Mouse (Mus musculus) spleen, adult 2 months (tissue): ENCODE measurements around the gene Als2cr12. TPM values are rescaled to one million over a fixed set of nuclear protein-coding genes. Genes with fewer than 3 reads are reported as not detected.
A peak's percentile ranks its signal among the peaks of the same experiment; 100 is the strongest.

ENCODE experiments used
- DNase-seq, 2 experiments: peaks; one replicate each; pipeline versions ENCODE4 v3.0.0 to v3.0.0-alpha.2; 2012 to 2021; ENCODE audit warnings: low spot score in 2 of 2, low read depth in 1 of 2
- H3K27ac ChIP-seq: fragments of 200-500 bp; 2 replicates; pipeline ENCODE4 v1.5.1; 2012; ENCODE audit warnings: low read length, inconsistent platforms; ENCODE audit not compliant: insufficient read depth
- H3K27me3 ChIP-seq: fragments of 200-500 bp; 2 replicates; pipeline ENCODE4 v1.6.1; 2012; ENCODE audit warnings: mild to moderate bottlenecking, moderate library complexity, low read length, inconsistent platforms; ENCODE audit not compliant: control insufficient read depth, insufficient read depth
- H3K36me3 ChIP-seq: fragments of 200-500 bp; 2 replicates; pipeline ENCODE4 v1.6.1; 2012; ENCODE audit warnings: mild to moderate bottlenecking, low read length, inconsistent platforms; ENCODE audit not compliant: control insufficient read depth, insufficient read depth
- H3K4me1 ChIP-seq: fragments of 200-500 bp; 2 replicates; pipeline ENCODE4 v1.6.1; 2011; ENCODE audit warnings: inconsistent platforms; ENCODE audit not compliant: control insufficient read depth, insufficient read depth, insufficient read length
- H3K4me3 ChIP-seq: fragments of 200-500 bp; 2 replicates; pipeline ENCODE4 v1.5.1; 2011; ENCODE audit warnings: mild to moderate bottlenecking, inconsistent platforms; ENCODE audit not compliant: insufficient read depth, insufficient read length; ENCODE audit errors: extremely low read depth
- CTCF ChIP-seq: fragments of 200-500 bp; IDR thresholded peaks from 2 replicates; pipeline ENCODE4 v1.5.1; 2011; ENCODE audit warnings: mild to moderate bottlenecking, inconsistent platforms; ENCODE audit not compliant: insufficient read depth, insufficient read length, insufficient replicate concordance; ENCODE audit errors: extremely low read depth
- POLR2A ChIP-seq: fragments of 200-500 bp; IDR thresholded peaks from 2 replicates; pipeline ENCODE4 v1.6.1; 2011; ENCODE audit warnings: low read depth, low read length, inconsistent platforms
- WGBS: fragments of 180-500 bp; shearing (Covaris S2); methylation state at CpG from one replicate; pipeline ENCODE4 v1.1.7; 2018; 5-methylcytosine and 5-hydroxymethylcytosine counted together
- polyA plus RNA-seq: library from polyadenylated mRNA; depleted of rRNA; stranded (reverse); fragments of >200 nt; gene quantifications from 2 replicates; pipeline ENCODE4 v1.2.3, GENCODE M21; 2012

The Als2cr12 gene
- polyA plus RNA-seq, 1 experiment = 0.15 TPM

- DNase-seq = no peak
- no peaks in the 10 kb centered on the region for H3K27me3 ChIP-seq
- peak overlapping the region; percentile 87 for H3K27ac ChIP-seq
- peaks cover 13% of the 10 kb centered on the region; the same call in 1 of the 2 replicates for H3K4me1 ChIP-seq
- TF ChIP-seq POLR2A = no peak
- no peak for TF ChIP-seq CTCF
- peak overlapping the region; percentile 53 for H3K4me3 ChIP-seq
- WGBS = 34% methylated on average over 1 of the region's 1 CpGs
- peaks cover 21% of the 10 kb centered on the region; the same call in 1 of the 2 replicates for H3K36me3 ChIP-seq
Observed at GRCm38 (mm10) chr1:58714361-58714760, 18.6 kb upstream of the Als2cr12 start.

- Histone ChIP-seq H3K36me3 (peaks cover 18% of the 10 kb centered on the region; the same call in 1 of the 2 replicates), H3K4me1 (peaks cover 9% of the 10 kb centered on the region; the same call in 1 of the 2 replicates), H3K27ac (peak overlapping the region; percentile 87), H3K4me3 (peak overlapping the region; percentile 53), H3K27me3 (no peaks in the 10 kb centered on the region)
- WGBS = 41% methylated on average over 4 of the region's 4 CpGs
- no peak for DNase-seq
- TF ChIP-seq POLR2A (no peak), CTCF (no peak)
Observed at GRCm38 (mm10) chr1:58713893-58714231, 18.1 kb upstream of the Als2cr12 start.

GRCm38 (mm10) chr1:58713081-58713892 is 17.5 kb upstream of the Als2cr12 start:
- TF ChIP-seq CTCF = no peak
- no peak for TF ChIP-seq POLR2A
- Histone ChIP-seq H3K27me3 (no peaks in the 10 kb centered on the region), H3K4me3 (peak overlapping the region; percentile 53), H3K27ac (peak overlapping the region; percentile 87), H3K36me3 (peaks cover 18% of the 10 kb centered on the region; the same call in 1 of the 2 replicates), H3K4me1 (peaks cover 9% of the 10 kb centered on the region; the same call in 1 of the 2 replicates)
- 6% methylated on average over 31 of the region's 31 CpGs for WGBS
- DNase-seq = peak in 1 of 2 experiments; percentile 28

- Histone ChIP-seq H3K4me3 (peak overlapping the region; percentile 72), H3K27ac (peak overlapping the region; percentile 98), H3K27me3 (no peaks in the 10 kb centered on the region), H3K4me1 (peaks cover 9% of the 10 kb centered on the region; the same call in 1 of the 2 replicates), H3K36me3 (peaks cover 13% of the 10 kb centered on the region; the same call in 1 of the 2 replicates)
- DNase-seq = peak; percentile 29 to 65
- 1% methylated on average over 17 of the region's 17 CpGs for WGBS
- TF ChIP-seq POLR2A (no peak), CTCF (no peak)
Observed at GRCm38 (mm10) chr1:58712076-58713061, 16.6 kb upstream of the Als2cr12 start.

GRCm38 (mm10) chr1:58711365-58712016 is 15.7 kb upstream of the Als2cr12 start, which contains the start of gene Cflar:
TSS of gene Cflar (plus strand) at chr1:58711508.
- WGBS = under 1% methylated on average over 45 of the region's 45 CpGs
- no peaks in the 10 kb centered on the region for H3K27me3 ChIP-seq
- H3K27ac ChIP-seq = peak within 1 kb of the TSS; percentile 98
- peak; percentile 46 to 73 for DNase-seq
- peaks cover 11% of the 10 kb centered on the region; the same call in 1 of the 2 replicates for H3K36me3 ChIP-seq
- TF ChIP-seq CTCF = no peak
- TF ChIP-seq POLR2A = peak; percentile 26; the same call in 1 of the 2 replicates
- H3K4me1 ChIP-seq = peaks cover 6% of the 10 kb centered on the region; the same call in 1 of the 2 replicates
- peak within 1 kb of the TSS; percentile 72 for H3K4me3 ChIP-seq
